Mouse (Mus musculus): ENCODE results near the gene Defb48.

DNA sequence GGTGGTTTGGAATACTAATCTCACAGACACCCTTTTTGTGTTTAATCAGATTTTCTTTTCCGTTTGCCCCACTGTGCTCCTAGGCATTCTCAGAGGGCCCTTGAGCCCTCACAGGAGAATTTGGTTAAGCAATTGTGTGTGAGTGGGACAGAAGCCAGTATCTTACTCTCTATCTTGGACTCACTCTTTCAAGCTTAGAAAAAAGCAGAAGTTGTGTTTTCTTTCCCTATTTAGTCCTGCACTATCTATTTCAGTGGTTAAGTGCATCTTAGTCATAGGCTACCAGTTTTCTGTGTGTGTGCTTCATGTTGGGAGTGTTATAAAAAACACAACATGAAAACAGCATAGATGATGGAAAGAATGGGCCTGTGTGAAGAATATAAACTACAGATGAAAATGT, 4.5 kb downstream of the Defb48 start:
- TF ChIP-seq CTCF (IDR thresholded peaks at IDR 0.05; ENCODE audit: low read depth) (no peak), EP300 (IDR thresholded peaks at IDR 0.05; ENCODE audit: low read depth) (no peak)

Data from heart, postnatal 0 days (tissue).